Mouse (Mus musculus): ENCODE results near the gene Slc1a2.

DNA sequence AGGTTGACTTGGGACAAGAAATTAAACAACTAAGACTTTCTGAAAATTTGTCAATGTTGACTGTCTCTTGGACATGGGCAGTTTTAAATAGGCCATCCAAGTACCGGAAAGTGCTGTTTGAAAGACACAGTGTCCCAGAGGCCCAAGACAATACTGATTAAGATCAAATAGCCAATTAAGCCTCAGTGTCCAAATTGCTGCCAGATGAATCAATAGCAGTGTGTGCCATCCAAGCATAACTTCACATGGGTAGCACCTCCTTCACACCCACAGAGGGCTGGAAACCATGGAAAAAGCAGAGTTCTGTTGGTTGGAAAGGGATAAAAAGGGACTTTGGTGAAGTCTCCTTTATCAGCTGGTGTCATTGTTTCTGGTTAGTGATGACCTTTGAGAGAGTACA is 33.9 kb upstream of the Slc1a2 start:
- TF ChIP-seq USF1 (IDR thresholded peaks at IDR 0.05; ENCODE audit: low read depth) (no peak), CTCF (IDR thresholded peaks at IDR 0.05; ENCODE audit: control insufficient read depth, insufficient read depth, insufficient read length) (no peak), MYOD1 (IDR thresholded peaks at IDR 0.05; ENCODE audit: control insufficient read depth, insufficient read length, low read depth) (no peak), MAX (IDR thresholded peaks at IDR 0.05) (no peak), CEBPB (IDR thresholded peaks at IDR 0.05; ENCODE audit: low read depth) (no peak)
